Mouse (Mus musculus): ENCODE measurements around the gene Olfr725.

DNA sequence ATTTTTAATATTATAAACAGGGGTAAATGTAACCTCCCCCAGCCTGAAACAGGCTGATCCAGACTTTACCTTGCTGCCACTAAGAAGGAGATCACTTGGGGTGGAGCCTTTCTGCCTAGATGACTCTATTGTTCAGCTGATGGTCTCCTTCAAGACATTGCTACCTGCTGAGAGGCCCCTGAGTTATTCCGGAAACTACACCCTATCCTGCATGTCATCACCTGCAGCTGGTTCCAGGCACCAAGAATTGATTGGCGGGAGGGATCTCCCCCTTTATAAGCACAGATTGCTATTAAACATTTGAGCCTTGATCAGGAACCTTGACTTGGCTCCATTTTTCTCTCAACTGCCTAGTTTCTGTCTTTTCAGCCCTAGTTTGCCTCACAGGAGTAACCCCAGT, 8.1 kb downstream of the Olfr725 start:
- TF ChIP-seq CTCF (IDR thresholded peaks at IDR 0.05): no peak
- TF ChIP-seq EP300 (IDR thresholded peaks at IDR 0.05): no peak

All from lung, postnatal 0 days (tissue).